Mouse (Mus musculus): ENCODE data around the gene Cacna2d3. TPM values are rescaled to one million over a fixed set of nuclear protein-coding genes. Genes with fewer than 3 reads are reported as not detected.

The Cacna2d3 gene
- total RNA-seq, 2 experiments from 2014 or later, result not detected

GRCm38 (mm10) chr14:29403849-29404808 is 317.5 kb downstream of the Cacna2d3 start:
- ATAC-seq (ENCODE audit: poor library complexity, severe bottlenecking), result no peak

- ATAC-seq (ENCODE audit: poor library complexity, severe bottlenecking), result no peak
Observed at GRCm38 (mm10) chr14:29402471-29402870, 319.2 kb downstream of the Cacna2d3 start.

- ATAC-seq (ENCODE audit: poor library complexity, severe bottlenecking), result no peak
Observed at GRCm38 (mm10) chr14:29393786-29394185, 327.9 kb downstream of the Cacna2d3 start.

GRCm38 (mm10) chr14:29392851-29393250 is 328.8 kb downstream of the Cacna2d3 start:
- no peak for ATAC-seq (ENCODE audit: poor library complexity, severe bottlenecking)

- ATAC-seq (ENCODE audit: poor library complexity, severe bottlenecking), result no peak
Observed at GRCm38 (mm10) chr14:29391489-29391888, 330.2 kb downstream of the Cacna2d3 start.

- no peak for ATAC-seq (ENCODE audit: poor library complexity, severe bottlenecking)
Observed at GRCm38 (mm10) chr14:29387761-29388160, 333.9 kb downstream of the Cacna2d3 start.

- ATAC-seq (ENCODE audit: poor library complexity, severe bottlenecking), result no peak
Observed at GRCm38 (mm10) chr14:29385500-29385899, 336.2 kb downstream of the Cacna2d3 start.

GRCm38 (mm10) chr14:29382786-29383185 is 338.9 kb downstream of the Cacna2d3 start:
- no peak for ATAC-seq (ENCODE audit: poor library complexity, severe bottlenecking)

GRCm38 (mm10) chr14:29366911-29367310 is 354.8 kb downstream of the Cacna2d3 start:
- ATAC-seq (ENCODE audit: poor library complexity, severe bottlenecking), result no peak

GRCm38 (mm10) chr14:29362448-29362847 is 359.2 kb downstream of the Cacna2d3 start:
- no peak for ATAC-seq (ENCODE audit: poor library complexity, severe bottlenecking)

- ATAC-seq (ENCODE audit: poor library complexity, severe bottlenecking), result no peak
Observed at GRCm38 (mm10) chr14:29350627-29351026, 371.0 kb downstream of the Cacna2d3 start.

- ATAC-seq (ENCODE audit: poor library complexity, severe bottlenecking), result no peak
Observed at GRCm38 (mm10) chr14:29341581-29341980, 380.1 kb downstream of the Cacna2d3 start.

GRCm38 (mm10) chr14:29340728-29341127 is 380.9 kb downstream of the Cacna2d3 start:
- no peak for ATAC-seq (ENCODE audit: poor library complexity, severe bottlenecking)

GRCm38 (mm10) chr14:29334897-29335296 is 386.8 kb downstream of the Cacna2d3 start:
- no peak for ATAC-seq (ENCODE audit: poor library complexity, severe bottlenecking)

- no peak for ATAC-seq (ENCODE audit: poor library complexity, severe bottlenecking)
Observed at GRCm38 (mm10) chr14:29334216-29334615, 387.4 kb downstream of the Cacna2d3 start.

- no peak for ATAC-seq (ENCODE audit: poor library complexity, severe bottlenecking)
Observed at GRCm38 (mm10) chr14:29324430-29324782, 397.3 kb downstream of the Cacna2d3 start.

GRCm38 (mm10) chr14:29323718-29324429 is 397.8 kb downstream of the Cacna2d3 start:
- no peak for ATAC-seq (ENCODE audit: poor library complexity, severe bottlenecking)

- no peak for ATAC-seq (ENCODE audit: poor library complexity, severe bottlenecking)
Observed at GRCm38 (mm10) chr14:29313431-29313830, 408.2 kb downstream of the Cacna2d3 start.

- ATAC-seq (ENCODE audit: poor library complexity, severe bottlenecking), result no peak
Observed at GRCm38 (mm10) chr14:29305623-29306022, 416.0 kb downstream of the Cacna2d3 start.

- no peak for ATAC-seq (ENCODE audit: poor library complexity, severe bottlenecking)
Observed at GRCm38 (mm10) chr14:29296185-29296754, 425.4 kb downstream of the Cacna2d3 start.

- no peak for ATAC-seq (ENCODE audit: poor library complexity, severe bottlenecking)
Observed at GRCm38 (mm10) chr14:29278901-29279300, 442.8 kb downstream of the Cacna2d3 start.
